Mouse (Mus musculus): ENCODE results near the gene Casc1. TPM values are rescaled to one million over a fixed set of nuclear protein-coding genes. Genes with fewer than 3 reads are reported as not detected.

Gene Casc1
- polyA plus RNA-seq, 1 experiment from 2014 or later = 0.34 TPM

Other genes starting within 250 kb of the Casc1 start
- 24.1 and 24.2 TPM in 2 replicates for gene Bcat1, start 134.8 kb downstream of the Casc1 start, polyA plus RNA-seq (2014; fragmentation: Nextera tagmentation; extraction: Ambion mirVana)
- gene Lrmp, start 95.4 kb downstream of the Casc1 start, polyA plus RNA-seq (2014; fragmentation: Nextera tagmentation; extraction: Ambion mirVana) = 3.0 and 3.5 TPM in 2 replicates
- gene Etfrf1, start 129 bp upstream of the Casc1 start, polyA plus RNA-seq (2014; fragmentation: Nextera tagmentation; extraction: Ambion mirVana) = 57.2 and 62.5 TPM in 2 replicates
- 54.9 and 69.5 TPM in 2 replicates for gene Kras, start 39.2 kb upstream of the Casc1 start, polyA plus RNA-seq (2014; fragmentation: Nextera tagmentation; extraction: Ambion mirVana)

Measured in heart, embryonic 11.5 days (tissue).